Mouse (Mus musculus) spleen, adult 18-20 months (tissue): ENCODE results near the gene Cox10.
"Not testable (repeated sequence)": the region's sequence is repeated elsewhere in the genome, so short reads cannot be mapped to it uniquely, and the experiment has no call there.

Experiments used
- DNase-seq, 2 experiments: peaks; one replicate each; pipeline ENCODE4 v3.0.0; 2022; ENCODE audit warnings: mixed read lengths in 2 of 2

Cox10 gene

GRCm38 (mm10) chr11:64078956-64079726 lies at the start of gene Cox10:
Gene Cox10 (minus strand): TSS chr11:64079468.
- DNase-seq = peak; percentile 75 to 86

DNA sequence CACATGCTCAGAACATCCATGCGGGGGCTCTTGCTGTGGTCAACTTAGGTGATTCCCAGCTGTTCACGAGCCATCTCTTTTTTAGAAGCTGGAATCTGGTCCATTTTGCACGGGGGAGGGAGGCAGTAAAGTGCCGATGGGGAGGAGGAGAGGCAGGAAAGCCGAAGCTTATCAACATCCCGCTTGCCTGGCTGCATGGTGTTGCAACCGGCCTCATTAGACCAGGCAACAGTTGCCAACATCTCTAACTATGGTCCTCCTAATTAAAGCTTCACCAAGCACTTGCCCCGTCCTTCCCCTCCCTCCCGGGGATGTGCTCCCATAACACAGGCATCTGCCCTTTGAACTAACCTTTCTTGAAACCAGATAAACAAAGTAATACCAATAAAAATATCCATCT lies 48.7 kb upstream of the Cox10 start:
- DNase-seq = no peak

GRCm38 (mm10) chr11:64125471-64125870 lies 46.2 kb upstream of the Cox10 start:
- DNase-seq = no peak

DNA sequence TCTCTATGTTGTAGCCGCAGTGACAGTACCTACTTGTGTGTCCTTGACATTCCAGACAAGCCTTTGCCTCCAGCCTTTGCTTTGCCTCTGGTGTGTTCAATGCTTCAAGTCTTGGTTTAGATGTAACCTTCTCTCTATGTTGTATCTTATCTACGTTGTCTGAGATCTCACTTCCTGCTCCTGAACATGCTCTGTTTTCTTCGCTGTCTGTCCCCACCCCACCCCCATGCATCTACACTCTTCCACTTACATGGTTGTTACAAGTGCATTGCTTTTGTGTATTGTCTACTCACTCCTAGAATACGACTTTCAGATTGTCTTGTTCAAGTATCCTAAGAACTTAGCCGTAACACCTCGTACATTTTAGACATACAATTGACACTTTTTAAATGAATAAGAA lies 43.9 kb upstream of the Cox10 start:
- not testable (repeated sequence) for DNase-seq

DNA sequence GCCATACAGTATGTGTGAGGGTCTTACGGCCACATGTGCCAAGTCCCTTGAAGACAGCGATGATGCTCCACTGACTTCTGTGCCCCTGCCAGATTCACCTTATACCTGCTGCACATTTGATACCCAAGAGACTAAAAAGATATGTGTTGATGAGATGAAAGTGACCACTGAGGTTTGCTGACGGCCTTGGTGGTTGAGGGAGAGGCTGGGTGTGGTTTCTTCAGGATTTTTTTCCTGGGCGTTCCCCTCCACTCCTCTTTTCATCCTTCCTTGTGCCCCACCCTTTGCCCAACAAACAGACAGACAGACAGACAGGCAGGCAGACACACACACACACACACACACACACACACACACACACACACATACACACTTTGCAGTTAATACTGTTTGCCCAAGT lies 37.4 kb upstream of the Cox10 start:
- no peak for DNase-seq

DNA sequence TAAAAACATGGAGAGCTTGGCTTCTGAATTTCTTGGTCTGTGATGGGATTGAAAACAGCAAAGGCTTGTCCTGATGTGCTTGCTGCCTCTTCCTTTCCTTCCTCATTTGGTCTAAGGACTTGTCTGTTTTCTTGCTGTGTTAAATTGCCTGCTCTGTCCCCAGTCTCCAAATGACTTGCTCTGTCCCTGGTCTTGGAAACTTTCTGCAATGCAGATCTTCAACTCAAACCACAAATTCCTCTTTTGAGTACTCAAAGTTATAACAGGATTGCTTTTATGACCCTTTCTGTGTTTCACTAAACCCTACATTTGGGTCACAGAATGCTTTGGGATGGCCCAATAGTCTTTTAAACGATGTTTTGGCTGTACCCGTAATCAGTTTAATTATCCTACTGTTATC lies 36.6 kb upstream of the Cox10 start:
- no peak for DNase-seq

DNA sequence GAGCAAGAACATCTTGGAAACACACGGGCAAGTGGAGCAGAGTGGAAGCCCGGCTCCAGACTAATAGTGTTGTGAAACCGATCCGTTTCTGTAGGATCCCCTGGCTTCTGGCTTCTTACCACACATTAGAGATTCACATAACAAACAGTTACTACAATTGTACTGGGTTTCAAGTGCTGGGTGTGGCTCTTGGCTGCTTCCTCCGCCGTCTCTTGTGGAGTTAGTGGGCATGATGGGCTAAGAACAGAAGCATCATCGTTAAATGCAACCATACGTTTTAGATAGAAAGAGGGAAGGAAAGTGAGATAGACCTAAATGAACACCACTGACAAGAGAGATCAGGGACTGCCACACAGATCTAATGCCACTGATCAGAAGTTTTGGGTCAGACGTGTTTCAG lies 35.8 kb upstream of the Cox10 start:
- DNase-seq = no peak

DNA sequence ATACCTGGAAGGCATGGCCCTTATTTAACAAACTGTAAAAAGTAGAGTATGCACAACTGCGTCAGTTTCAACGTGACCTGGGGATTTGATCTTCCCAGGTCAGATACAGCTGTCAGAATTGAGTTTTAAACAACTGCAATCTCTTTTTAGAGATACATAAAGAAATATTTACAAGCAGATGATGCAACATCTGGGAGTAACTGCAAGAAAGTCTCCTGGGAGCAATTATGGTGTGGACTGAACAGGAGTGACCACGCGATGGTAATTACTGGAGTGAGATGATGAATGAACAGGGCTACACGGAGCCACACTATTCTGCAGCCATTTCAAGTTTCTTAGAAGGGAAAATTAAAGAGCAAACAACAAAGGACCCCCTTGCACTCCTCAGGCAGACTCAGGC lies 20.8 kb upstream of the Cox10 start:
- DNase-seq = no peak

DNA sequence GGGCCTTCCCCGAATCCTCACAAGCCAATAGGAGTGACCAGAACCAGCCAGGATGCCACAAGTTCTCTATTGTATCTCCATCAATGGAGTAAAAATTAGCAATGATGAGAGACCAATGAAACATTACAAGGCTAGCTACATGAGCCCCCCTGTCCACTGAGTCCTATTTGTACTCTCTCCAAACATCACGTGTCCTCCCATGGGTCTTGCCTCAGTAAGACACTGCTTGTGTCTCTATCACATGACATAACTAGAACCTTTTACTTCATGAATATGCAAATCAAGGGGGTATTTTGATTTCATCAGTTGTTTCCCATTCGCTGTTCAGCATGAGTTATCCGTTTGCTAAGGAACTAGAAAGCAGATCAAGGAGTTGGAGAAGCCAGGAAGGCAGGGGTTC lies 13.8 kb upstream of the Cox10 start:
- no peak for DNase-seq

GRCm38 (mm10) chr11:64091150-64091549 lies 11.9 kb upstream of the Cox10 start:
- DNase-seq = no peak

GRCm38 (mm10) chr11:64089682-64090081 lies 10.4 kb upstream of the Cox10 start:
- no peak for DNase-seq

GRCm38 (mm10) chr11:64085888-64086287 lies 6.6 kb upstream of the Cox10 start:
- no peak for DNase-seq

GRCm38 (mm10) chr11:64079727-64080081 lies 436 bp upstream of the Cox10 start:
- no peak for DNase-seq

GRCm38 (mm10) chr11:64076212-64076611 lies 3.1 kb downstream of the Cox10 start:
- DNase-seq = no peak

GRCm38 (mm10) chr11:64073379-64073778 lies 5.9 kb downstream of the Cox10 start:
- DNase-seq = no peak

DNA sequence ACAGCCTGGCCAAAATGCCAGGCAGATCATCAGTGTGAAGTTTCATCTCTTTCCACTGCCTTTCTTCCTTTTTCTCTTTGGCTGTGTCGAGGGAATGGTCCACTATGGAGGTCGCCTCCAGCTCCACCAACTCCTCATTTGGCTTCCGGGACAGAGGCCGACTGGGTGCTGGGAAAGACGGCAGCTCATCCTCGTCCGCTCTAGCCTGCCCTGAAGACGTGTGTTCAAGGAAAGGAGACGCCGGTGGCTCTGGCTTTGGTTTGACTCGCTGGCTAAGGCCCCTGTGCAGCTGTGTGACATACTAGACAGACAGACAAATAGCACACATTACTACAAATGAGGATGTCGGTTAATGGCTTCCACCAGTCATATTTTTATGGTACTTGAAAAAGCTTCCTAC lies 7.7 kb downstream of the Cox10 start:
- no peak for DNase-seq

DNA sequence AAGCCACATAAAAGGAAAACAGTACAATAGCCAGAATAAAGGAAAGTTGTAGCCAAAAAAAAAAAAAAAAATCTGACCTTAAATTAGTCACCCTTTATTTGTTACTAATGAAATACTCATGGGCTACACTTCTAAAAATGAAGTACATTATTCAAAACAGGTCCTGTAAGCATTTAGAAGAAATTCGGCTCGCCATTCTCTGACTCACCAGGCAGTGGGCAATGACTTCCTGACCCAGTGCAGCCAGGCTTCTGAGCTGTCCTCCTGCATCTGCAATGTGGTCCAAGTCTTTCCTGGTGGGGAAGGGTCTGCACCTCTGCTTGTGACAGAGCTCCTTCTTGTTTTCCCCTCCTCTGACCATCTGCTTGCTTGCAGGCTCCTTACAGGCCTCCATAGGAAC lies 13.3 kb downstream of the Cox10 start:
- DNase-seq = no peak

DNA sequence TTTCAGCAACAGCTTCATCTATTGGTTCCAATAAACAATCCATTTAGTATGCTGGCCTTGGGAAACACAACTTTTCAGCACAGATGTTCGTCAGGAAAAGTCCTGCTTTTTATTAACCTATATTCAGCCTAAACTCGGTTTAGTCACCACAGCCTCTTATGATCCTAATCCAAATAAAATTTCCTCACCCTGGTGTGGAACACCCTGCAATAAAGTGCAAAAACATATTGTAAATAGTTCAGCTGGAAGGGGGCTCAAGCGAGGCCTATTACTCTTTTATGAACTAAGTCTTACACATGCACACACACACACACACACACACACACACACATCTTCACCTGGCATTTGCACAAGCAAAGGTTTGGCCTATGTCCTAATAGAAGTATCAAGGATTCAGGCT lies 16.1 kb downstream of the Cox10 start:
- DNase-seq = no peak

GRCm38 (mm10) chr11:64062226-64062625 lies 17.0 kb downstream of the Cox10 start:
- no peak for DNase-seq

- no peak for DNase-seq
These were observed 20.0 kb downstream of the Cox10 start for GRCm38 (mm10) chr11:64059305-64059704.

- DNase-seq = no peak
These were observed 20.8 kb downstream of the Cox10 start for GRCm38 (mm10) chr11:64058474-64058873.

DNA sequence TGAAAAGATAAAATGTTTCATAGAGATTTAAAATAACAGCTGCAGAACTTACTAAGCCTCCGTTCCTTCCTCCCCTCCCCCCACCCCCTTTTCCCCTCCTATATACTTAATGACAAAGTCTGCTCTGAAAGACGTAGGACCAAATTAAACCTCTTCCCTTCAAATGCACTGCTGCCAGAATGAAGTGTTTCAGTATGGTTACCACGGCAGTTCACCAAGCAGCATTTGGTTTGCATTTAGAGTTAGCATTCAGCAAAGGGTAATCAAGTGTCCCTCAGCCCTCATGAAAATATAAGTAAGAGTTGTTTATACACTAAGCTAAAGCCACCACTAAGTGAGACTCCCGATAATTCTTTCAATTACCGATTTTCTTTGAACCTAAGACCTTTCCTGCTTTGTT lies 25.9 kb downstream of the Cox10 start:
- DNase-seq = no peak

DNA sequence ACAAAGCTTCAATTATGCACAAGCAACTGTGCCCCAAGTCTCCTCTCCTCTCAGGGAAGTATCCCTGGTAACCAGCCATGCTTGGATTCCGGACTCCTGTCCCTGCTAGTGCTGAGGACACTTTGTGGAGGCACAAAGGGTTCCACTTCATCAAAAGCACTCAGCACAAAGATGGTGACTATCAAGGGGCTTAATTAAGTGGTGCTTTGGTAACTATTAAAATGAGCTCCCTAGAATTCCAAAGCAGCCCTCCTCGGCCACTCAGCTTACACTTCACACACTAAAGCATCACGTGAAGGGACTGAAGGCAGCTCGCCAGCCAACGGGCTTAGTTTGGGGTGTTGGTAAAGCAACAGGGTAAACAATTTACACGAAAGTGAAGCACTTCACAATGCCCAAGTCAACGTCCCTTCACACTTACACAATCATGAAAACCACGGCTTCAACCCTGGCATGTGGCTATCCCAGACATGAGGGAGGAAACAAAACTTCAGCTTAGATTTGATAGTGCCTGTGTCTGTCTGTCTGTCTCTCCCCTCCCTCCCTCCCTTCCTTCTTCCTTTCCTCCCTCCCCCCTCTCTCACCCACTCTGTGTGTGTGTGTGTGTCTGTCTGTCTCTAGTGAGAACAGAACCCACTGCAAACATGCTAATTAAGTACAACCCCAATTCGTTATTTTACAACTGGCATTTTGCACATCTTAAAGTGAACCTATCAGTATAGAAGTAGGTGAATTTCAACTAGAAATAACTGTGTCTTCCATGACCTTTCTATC lies 27.9 kb downstream of the Cox10 start:
- no peak for DNase-seq

DNA sequence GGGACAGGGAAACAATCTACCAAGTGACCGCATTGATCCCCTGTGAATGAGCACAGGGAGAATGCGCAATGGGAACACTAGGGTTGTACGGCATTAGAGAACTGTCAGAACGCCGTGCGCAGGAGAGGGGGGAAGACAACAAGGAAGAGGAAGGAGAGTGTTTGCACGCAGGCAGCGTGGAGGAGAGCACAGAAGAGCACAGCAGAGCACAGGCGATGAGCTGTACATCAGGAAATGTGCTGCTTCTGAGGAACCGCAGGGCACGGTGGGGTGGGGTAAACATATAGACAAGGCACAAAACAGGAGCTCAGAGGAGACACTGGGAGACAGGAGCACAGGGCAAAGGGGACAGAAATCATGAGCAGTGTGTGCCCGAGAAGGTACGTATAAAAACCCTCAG lies 31.8 kb downstream of the Cox10 start:
- DNase-seq = no peak

GRCm38 (mm10) chr11:64045041-64045440 lies 34.2 kb downstream of the Cox10 start:
- no peak for DNase-seq
